Mouse (Mus musculus): ENCODE data around the gene Pax8. TPM values are rescaled to one million over a fixed set of nuclear protein-coding genes. Genes with fewer than 3 reads are reported as not detected.

Pax8 gene
- polyA plus RNA-seq, 1 experiment from 2014 or later, result 0.27 TPM

- 12% methylated on average over 2 of the region's 2 CpGs for WGBS (ENCODE audit: insufficient replicate concordance)
- ATAC-seq (replicated peaks; ENCODE audit: insufficient number of reproducible peaks, low FRiP score, low TSS enrichment), result no peak
- H3K9ac ChIP-seq (ENCODE audit: low read depth, low read length), result no peak overlapping the region
Observed at GRCm38 (mm10) chr2:24397115-24397514, 78.3 kb downstream of the Pax8 start.

GRCm38 (mm10) chr2:24393251-24393650 lies 82.1 kb downstream of the Pax8 start:
- Histone ChIP-seq H3K36me3 (ENCODE audit: control insufficient read depth, insufficient read depth, low read length) (no peaks in the 10 kb centered on the region), H3K4me2 (no peak overlapping the region), H3K27me3 (ENCODE audit: control insufficient read depth, insufficient read depth, low read length) (no peaks in the 10 kb centered on the region), H3K9ac (ENCODE audit: low read depth, low read length) (no peak overlapping the region), H3K4me1 (ENCODE audit: control insufficient read depth, insufficient read depth, low read length) (no peaks in the 10 kb centered on the region), H3K9me3 (replicated peaks; ENCODE audit: control insufficient read depth, low read length) (no peaks in the 10 kb centered on the region), H3K27ac (ENCODE audit: low read depth, low read length) (no peak overlapping the region), H3K4me3 (ENCODE audit: low read depth, low read length) (no peak overlapping the region)
- WGBS (ENCODE audit: insufficient replicate concordance), result 76% methylated on average over 2 of the region's 2 CpGs
- ATAC-seq (replicated peaks; ENCODE audit: insufficient number of reproducible peaks, low FRiP score, low TSS enrichment), result no peak

More at GRCm38 (mm10) chr2:24397115-24397514, 78.3 kb downstream of the Pax8 start:
- no peaks in the 10 kb centered on the region for H3K27me3 ChIP-seq (ENCODE audit: control insufficient read depth, insufficient read depth, low read length)
- H3K4me3 ChIP-seq (ENCODE audit: low read depth, low read length), result no peak overlapping the region
- no peaks in the 10 kb centered on the region for H3K9me3 ChIP-seq (replicated peaks; ENCODE audit: control insufficient read depth, low read length)
- H3K27ac ChIP-seq (ENCODE audit: low read depth, low read length), result no peak overlapping the region
- H3K4me1 ChIP-seq (ENCODE audit: control insufficient read depth, insufficient read depth, low read length), result 0 out of 2 replicates have a peak, but pooled peaks cover 2% of the 10 kb centered on the region
- H3K4me2 ChIP-seq, result no peak overlapping the region
- no peaks in the 10 kb centered on the region for H3K36me3 ChIP-seq (ENCODE audit: control insufficient read depth, insufficient read depth, low read length)

- no peaks in the 10 kb centered on the region for H3K9me3 ChIP-seq (replicated peaks; ENCODE audit: control insufficient read depth, low read length)
- no peak overlapping the region for H3K4me2 ChIP-seq
- no peaks in the 10 kb centered on the region for H3K27me3 ChIP-seq (ENCODE audit: control insufficient read depth, insufficient read depth, low read length)
- WGBS (ENCODE audit: insufficient replicate concordance), result 78% methylated on average over 4 of the region's 4 CpGs
- no peak overlapping the region for H3K4me3 ChIP-seq (ENCODE audit: low read depth, low read length)
- ATAC-seq (replicated peaks; ENCODE audit: insufficient number of reproducible peaks, low FRiP score, low TSS enrichment), result no peak
- no peaks in the 10 kb centered on the region for H3K4me1 ChIP-seq (ENCODE audit: control insufficient read depth, insufficient read depth, low read length)
- no peaks in the 10 kb centered on the region for H3K36me3 ChIP-seq (ENCODE audit: control insufficient read depth, insufficient read depth, low read length)
- H3K9ac ChIP-seq (ENCODE audit: low read depth, low read length), result no peak overlapping the region
- no peak overlapping the region for H3K27ac ChIP-seq (ENCODE audit: low read depth, low read length)
Observed at GRCm38 (mm10) chr2:24387361-24388283, 87.8 kb downstream of the Pax8 start.

- ATAC-seq (replicated peaks; ENCODE audit: insufficient number of reproducible peaks, low FRiP score, low TSS enrichment), result no peak
- Histone ChIP-seq H3K27me3 (ENCODE audit: control insufficient read depth, insufficient read depth, low read length) (no peaks in the 10 kb centered on the region), H3K4me3 (ENCODE audit: low read depth, low read length) (no peak overlapping the region), H3K4me1 (ENCODE audit: control insufficient read depth, insufficient read depth, low read length) (no peaks in the 10 kb centered on the region), H3K4me2 (no peak overlapping the region), H3K9ac (ENCODE audit: low read depth, low read length) (no peak overlapping the region), H3K9me3 (replicated peaks; ENCODE audit: control insufficient read depth, low read length) (no peaks in the 10 kb centered on the region), H3K36me3 (ENCODE audit: control insufficient read depth, insufficient read depth, low read length) (no peaks in the 10 kb centered on the region), H3K27ac (ENCODE audit: low read depth, low read length) (no peak overlapping the region)
- 84% methylated on average over 2 of the region's 2 CpGs for WGBS (ENCODE audit: insufficient replicate concordance)
Observed at GRCm38 (mm10) chr2:24386964-24387320, 88.5 kb downstream of the Pax8 start.

GRCm38 (mm10) chr2:24386158-24386963 lies 89.0 kb downstream of the Pax8 start:
- Histone ChIP-seq H3K4me2 (no peak overlapping the region), H3K9ac (ENCODE audit: low read depth, low read length) (no peak overlapping the region), H3K9me3 (replicated peaks; ENCODE audit: control insufficient read depth, low read length) (no peaks in the 10 kb centered on the region), H3K4me3 (ENCODE audit: low read depth, low read length) (no peak overlapping the region), H3K27me3 (ENCODE audit: control insufficient read depth, insufficient read depth, low read length) (no peaks in the 10 kb centered on the region), H3K4me1 (ENCODE audit: control insufficient read depth, insufficient read depth, low read length) (no peaks in the 10 kb centered on the region), H3K36me3 (ENCODE audit: control insufficient read depth, insufficient read depth, low read length) (no peaks in the 10 kb centered on the region), H3K27ac (ENCODE audit: low read depth, low read length) (no peak overlapping the region)
- 73% methylated on average over 21 of the region's 21 CpGs for WGBS (ENCODE audit: insufficient replicate concordance)
- ATAC-seq (replicated peaks; ENCODE audit: insufficient number of reproducible peaks, low FRiP score, low TSS enrichment), result no peak

- no peak overlapping the region for H3K4me3 ChIP-seq (ENCODE audit: low read depth, low read length)
- no peak for ATAC-seq (replicated peaks; ENCODE audit: insufficient number of reproducible peaks, low FRiP score, low TSS enrichment)
- no peaks in the 10 kb centered on the region for H3K27me3 ChIP-seq (ENCODE audit: control insufficient read depth, insufficient read depth, low read length)
- no peaks in the 10 kb centered on the region for H3K9me3 ChIP-seq (replicated peaks; ENCODE audit: control insufficient read depth, low read length)
- no peaks in the 10 kb centered on the region for H3K4me1 ChIP-seq (ENCODE audit: control insufficient read depth, insufficient read depth, low read length)
- no peak overlapping the region for H3K9ac ChIP-seq (ENCODE audit: low read depth, low read length)
- WGBS (ENCODE audit: insufficient replicate concordance), result 73% methylated on average over 14 of the region's 14 CpGs
- no peak overlapping the region for H3K4me2 ChIP-seq
- H3K36me3 ChIP-seq (ENCODE audit: control insufficient read depth, insufficient read depth, low read length), result no peaks in the 10 kb centered on the region
- no peak overlapping the region for H3K27ac ChIP-seq (ENCODE audit: low read depth, low read length)
Observed at GRCm38 (mm10) chr2:24385111-24385961, 90.1 kb downstream of the Pax8 start.

GRCm38 (mm10) chr2:24384393-24384792 lies 91.0 kb downstream of the Pax8 start:
- Histone ChIP-seq H3K4me3 (ENCODE audit: low read depth, low read length) (no peak overlapping the region), H3K9ac (ENCODE audit: low read depth, low read length) (no peak overlapping the region), H3K9me3 (replicated peaks; ENCODE audit: control insufficient read depth, low read length) (no peaks in the 10 kb centered on the region), H3K4me2 (no peak overlapping the region), H3K4me1 (ENCODE audit: control insufficient read depth, insufficient read depth, low read length) (no peaks in the 10 kb centered on the region), H3K36me3 (ENCODE audit: control insufficient read depth, insufficient read depth, low read length) (no peaks in the 10 kb centered on the region), H3K27me3 (ENCODE audit: control insufficient read depth, insufficient read depth, low read length) (no peaks in the 10 kb centered on the region), H3K27ac (ENCODE audit: low read depth, low read length) (no peak overlapping the region)
- no peak for ATAC-seq (replicated peaks; ENCODE audit: insufficient number of reproducible peaks, low FRiP score, low TSS enrichment)

GRCm38 (mm10) chr2:24383636-24384035 lies 91.8 kb downstream of the Pax8 start:
- Histone ChIP-seq H3K36me3 (ENCODE audit: control insufficient read depth, insufficient read depth, low read length) (no peaks in the 10 kb centered on the region), H3K27me3 (ENCODE audit: control insufficient read depth, insufficient read depth, low read length) (no peaks in the 10 kb centered on the region), H3K9me3 (replicated peaks; ENCODE audit: control insufficient read depth, low read length) (no peaks in the 10 kb centered on the region), H3K9ac (ENCODE audit: low read depth, low read length) (no peak overlapping the region), H3K4me1 (ENCODE audit: control insufficient read depth, insufficient read depth, low read length) (no peaks in the 10 kb centered on the region), H3K4me3 (ENCODE audit: low read depth, low read length) (no peak overlapping the region), H3K27ac (ENCODE audit: low read depth, low read length) (no peak overlapping the region), H3K4me2 (no peak overlapping the region)
- ATAC-seq (replicated peaks; ENCODE audit: insufficient number of reproducible peaks, low FRiP score, low TSS enrichment), result no peak
- WGBS (ENCODE audit: insufficient replicate concordance), result 63% methylated on average over 3 of the region's 3 CpGs
